Mouse (Mus musculus): ENCODE results near the gene Gldc.

Gene Gldc

DNA sequence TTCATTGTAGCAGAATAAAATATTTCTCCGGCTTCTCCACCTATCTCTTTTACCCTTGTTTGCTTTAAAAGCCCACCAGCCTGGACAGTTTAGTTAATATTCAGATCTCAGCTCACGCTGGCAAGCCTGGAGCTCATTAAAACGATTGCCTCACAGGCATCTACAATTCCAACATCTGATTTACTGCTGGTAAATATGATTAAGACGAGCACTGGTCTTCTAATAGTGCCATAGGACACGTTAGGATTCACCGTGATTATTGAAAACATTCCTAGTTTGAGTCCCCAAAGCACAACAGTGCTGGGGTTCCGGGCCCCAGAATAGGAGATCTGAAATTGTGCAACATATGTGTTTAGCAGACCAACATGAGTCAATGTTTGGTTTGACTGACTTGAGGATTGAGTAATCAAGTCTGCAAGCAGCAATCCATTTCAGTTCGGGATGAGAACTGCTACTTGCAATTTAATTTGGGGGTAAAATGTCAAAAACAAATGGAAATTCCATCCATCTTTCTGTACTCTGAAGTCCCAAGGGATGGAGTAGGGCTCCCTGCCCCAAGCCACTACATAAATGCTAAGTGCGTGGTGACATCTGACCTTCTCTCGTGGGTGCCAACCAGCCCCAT lies 67.9 kb downstream of the Gldc start:
- no peak for DNase-seq (ENCODE audit: low spot score)

DNA sequence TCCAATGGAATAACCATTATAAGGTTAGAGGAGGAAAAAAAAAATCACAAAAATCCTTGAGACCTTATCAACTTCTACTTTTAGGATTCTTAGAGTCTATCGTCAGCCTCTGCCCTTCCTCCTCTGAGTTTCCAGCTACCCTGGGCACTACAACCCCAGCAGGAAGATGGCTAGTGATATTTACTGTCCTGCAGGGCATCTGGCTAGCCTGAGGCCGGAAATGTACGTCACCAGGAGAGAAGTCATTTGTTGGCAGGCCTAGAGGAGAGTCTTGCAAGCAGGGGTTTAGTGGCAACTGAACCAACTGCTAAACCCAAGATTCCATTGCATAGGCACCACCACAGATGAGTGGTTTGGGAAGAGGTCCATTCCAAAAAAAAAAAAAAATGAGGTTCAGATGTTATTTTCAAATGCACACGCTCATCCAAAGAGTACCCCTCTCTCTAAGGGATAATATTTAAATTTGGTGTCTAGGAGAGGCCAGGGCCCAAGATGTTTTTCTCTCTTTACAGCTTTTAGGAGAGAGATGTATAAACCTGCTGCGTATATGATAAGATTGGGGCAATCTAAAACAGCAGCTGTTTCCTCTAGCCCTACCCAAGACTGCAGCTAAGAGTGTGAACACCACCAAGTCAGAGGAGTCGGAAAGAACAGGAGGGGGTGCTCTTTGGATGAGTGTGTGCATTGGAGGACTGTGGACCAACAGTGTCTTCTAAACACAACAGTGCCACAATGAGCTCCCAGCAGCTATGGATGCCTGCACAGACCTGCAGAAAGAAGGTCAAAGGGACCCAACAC lies 70.0 kb downstream of the Gldc start:
- no peak for DNase-seq (ENCODE audit: low spot score)

DNA sequence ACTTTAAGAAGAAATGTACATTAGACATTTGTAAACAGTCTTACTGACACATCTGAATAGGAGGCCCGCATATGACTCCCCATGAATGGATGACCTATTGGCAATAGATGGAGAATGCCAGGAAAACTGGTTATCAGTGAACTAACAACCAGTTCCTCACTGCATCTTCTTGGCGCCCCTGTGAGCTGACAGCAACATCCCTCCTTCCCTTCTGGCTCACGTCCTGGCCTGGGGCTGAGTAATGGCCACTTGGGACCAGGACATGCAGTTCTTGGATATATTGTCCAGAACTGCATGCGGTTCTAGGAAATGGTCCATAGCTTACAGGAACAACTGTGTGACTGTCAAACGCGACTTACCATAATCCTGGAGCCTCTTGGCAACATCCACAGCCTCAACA lies 72.6 kb downstream of the Gldc start:
- peak; percentile 19 for DNase-seq (ENCODE audit: low spot score)

DNA sequence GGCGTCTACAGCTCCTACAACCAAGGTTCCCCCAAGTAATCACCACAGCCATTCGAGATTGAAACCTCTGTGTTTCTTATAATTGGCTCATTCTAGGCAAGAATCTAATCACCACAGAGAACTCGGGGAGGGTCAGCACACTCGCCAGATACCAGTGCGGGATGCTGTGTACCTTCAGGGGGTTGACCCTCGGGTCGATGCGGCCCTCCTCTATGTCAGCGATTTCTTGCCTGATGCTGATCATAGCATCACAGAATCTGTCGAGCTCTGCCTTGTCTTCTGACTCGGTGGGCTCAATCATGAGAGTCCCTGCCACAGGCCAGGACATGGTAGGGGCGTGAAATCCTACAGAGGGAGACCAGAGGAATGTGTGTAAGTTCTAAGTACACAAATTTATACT lies 74.7 kb downstream of the Gldc start:
- DNase-seq (ENCODE audit: low spot score) = no peak

DNA sequence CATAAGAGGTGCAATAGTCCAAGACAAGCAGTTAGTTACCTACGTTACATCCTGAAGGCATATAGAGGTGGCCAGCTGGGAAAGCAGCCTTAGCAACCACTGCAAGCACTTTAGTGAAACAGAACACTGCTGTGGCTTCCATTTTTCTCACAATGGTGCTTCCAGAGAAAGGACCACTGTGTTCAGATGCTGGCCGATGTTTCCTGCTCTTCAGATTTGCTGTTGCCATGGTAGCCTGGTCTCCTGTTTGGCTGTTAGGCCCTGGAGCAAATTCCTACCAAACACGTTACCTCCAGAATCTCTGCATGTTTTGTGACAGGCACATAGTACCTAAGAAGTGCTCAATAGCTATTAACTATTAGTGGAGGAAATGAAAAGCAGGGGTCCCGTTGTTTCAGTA lies 78.2 kb downstream of the Gldc start:
- no peak for DNase-seq (ENCODE audit: low spot score)

DNA sequence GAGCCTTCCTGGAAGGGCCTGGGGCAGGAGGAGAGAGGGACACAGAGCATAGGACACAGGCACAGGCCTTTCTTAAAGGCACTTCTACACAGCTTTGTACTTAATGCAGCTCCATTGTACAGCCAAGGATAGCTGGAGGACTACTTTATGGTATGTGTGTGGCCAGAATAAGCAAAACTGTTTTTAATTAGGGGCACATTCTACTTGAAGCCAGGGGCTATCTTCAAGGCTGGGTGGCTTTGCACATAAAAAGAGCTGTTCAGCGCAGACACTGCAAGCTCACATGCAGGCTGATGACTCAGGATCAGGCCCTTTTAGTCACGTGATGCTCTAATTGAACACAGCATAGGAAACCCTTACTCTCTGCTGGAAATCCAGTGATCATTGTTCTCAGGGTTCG lies 79.0 kb downstream of the Gldc start:
- no peak for DNase-seq (ENCODE audit: low spot score)

DNA sequence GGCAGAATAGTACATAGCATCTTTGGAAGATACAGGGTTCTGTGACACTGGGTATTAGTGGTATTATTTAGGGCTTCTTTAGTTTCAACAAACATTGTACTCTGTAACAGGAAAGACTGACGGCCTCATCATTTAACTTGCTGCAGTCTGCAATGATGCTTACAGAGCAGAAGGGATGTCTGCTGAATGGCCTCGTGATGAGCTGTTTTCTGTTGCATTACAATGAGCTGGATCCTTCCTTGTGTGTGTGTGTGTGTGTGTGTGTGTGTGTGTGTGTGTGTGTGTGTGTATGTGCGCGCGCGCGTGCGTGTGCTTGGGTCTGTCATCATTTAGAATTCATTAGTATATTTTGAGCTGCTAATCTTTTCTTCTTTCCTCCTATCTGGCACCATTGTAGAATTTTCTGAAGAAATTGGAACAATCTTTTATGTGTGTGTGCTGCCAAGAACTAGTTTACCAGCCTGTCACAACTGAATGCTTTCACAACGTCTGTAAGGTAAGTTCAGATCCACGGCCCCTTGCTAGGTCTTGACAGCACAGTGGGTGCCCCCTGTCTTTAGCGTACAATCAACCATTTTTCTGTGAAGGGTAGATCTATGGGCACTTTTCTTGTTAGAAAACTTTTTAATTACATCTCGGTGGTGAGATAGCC lies 83.5 kb downstream of the Gldc start:
- DNase-seq (ENCODE audit: low spot score) = no peak

DNA sequence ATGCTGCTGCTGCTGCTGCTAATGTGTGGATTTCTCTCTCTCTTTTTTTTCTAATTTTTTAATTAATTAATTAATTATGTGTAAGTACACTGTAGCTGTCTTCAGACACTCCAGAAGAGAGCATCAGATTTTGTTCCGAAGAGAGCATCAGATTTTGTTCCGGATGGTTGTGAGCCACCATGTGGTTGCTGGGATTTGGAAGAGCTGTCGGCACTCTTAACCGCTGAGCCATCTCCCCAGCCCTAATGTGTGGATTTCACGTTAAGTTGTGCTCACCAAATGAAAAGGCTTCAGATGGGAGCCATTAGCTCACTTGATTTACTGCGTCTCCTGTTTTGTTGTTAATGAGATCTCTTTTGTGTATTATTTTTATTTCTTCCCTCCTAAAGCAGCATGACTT lies 85.1 kb downstream of the Gldc start:
- DNase-seq (ENCODE audit: low spot score) = no peak

DNA sequence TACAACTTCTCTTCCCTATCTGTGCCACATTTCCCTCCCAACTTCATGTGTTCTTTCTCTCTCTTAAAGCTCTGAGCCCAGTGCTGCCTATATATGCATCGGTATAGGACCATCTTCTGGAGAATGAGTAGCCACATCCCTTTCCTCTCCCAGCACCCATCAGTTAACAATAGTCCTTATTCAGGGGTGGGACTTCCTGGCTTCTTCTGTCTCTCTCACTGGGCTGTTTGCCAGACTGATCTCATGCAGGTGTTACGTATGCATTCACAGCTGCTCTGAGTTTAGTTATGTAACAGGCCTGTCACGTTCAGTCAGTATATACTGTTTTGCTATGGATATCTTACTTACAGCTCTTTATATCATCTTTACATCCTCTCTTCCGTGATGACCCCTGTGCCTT lies 109.4 kb downstream of the Gldc start:
- no peak for DNase-seq (ENCODE audit: low spot score)

DNA sequence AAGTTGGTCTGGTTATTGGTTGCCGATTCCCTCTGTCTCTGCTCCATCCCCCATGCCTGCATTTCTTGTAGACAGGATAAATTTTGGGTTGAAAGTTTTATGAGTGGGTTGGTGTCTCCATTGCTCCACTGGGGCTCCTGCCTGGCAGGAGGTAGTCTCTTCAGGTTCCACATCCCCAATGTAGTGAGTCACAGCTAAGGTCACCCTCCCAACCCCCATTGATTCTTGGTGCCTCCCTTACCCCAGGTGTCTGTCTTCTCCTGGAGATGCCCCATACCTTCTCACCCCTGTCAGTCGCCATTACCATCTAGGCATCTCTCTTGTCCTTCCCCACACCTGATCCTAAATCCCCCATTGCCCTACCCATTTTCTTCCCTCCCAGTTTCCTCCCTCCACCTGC lies 121.0 kb downstream of the Gldc start:
- no peak for DNase-seq (ENCODE audit: low spot score)

DNA sequence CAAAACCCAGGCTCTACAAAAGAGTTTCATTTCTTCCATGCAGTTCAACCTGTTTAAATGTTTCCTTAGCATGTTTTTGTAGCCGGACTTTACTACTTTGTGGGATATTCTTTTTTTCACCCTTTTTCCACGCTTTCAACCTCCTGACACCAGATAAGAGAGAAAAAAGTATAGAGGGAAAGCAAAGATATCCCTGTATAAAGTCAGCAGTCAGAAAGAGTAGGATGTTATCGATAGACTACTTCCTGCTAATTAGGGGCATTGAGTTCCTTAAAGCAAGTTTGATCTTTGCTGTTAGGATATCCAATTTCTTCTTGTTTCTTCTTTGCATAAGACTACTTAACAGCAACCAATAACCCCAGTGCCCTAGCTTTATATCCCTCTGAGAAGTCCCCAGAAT lies 123.8 kb downstream of the Gldc start:
- DNase-seq (ENCODE audit: low spot score) = no peak

DNA sequence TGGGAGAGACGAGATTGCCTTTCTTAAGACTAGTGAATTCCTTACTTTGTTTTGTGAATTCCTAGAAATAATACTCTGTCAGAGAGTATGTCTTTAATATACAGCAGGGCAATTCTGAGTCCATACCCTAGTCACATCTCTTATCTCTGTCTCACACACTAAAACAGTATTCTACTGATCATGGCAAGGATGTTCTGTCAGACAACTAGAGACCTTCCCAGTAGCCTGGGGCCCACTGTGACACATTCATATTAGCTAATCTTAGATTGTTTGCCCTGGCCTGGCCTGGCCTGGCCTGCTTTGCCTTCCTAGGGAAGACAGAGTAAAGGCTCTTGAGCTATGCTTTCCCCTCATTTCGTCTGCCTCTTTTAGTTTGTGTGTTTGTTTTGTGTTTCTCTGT lies 124.6 kb downstream of the Gldc start:
- DNase-seq (ENCODE audit: low spot score) = no peak

Measured in testis, postnatal 14 days (tissue).